Mouse (Mus musculus) embryonic fibroblast, embryonic 13.5 days (primary cell): ENCODE results near the gene Prkcd.

Source experiments
- CTCF ChIP-seq: IDR thresholded peaks from 2 replicates; pipeline ENCODE4 v1.5.1; 2011; ENCODE audit warnings: mild to moderate bottlenecking, control low read depth, low read length, moderate library complexity, borderline replicate concordance; ENCODE audit not compliant: insufficient read depth
- POLR2A ChIP-seq: IDR thresholded peaks from 2 replicates; pipeline ENCODE4 v1.6.1; 2011; ENCODE audit warnings: low read depth, mild to moderate bottlenecking, control low read depth, low read length, moderate library complexity

DNA sequence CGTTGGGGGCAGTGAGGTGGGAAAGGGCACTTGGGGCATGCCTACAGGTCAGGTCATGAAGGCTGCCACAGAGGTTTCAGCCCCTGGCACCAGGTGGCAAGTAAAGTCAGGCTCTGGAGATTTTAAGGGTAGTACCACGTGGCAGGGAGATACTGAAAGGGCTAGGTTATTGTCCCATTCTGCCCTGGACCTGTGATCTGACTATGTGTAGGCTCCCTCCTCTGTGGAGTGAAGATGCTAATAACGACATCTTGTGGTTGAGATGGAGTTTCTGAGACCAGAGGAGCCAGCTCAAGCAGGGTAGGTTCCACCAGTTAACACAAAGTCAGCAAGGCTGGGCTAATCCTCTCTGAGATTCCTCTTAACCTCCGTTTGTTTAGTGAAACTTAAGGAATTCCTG is 3.8 kb upstream of the Prkcd start:
- no peak for TF ChIP-seq CTCF
- TF ChIP-seq POLR2A, result no peak
